Mouse (Mus musculus): ENCODE results near the gene Mtx1.

GRCm38 (mm10) chr3:89163123-89163522, 63.8 kb downstream of the Mtx1 start:
- TF ChIP-seq POLR2A (IDR thresholded peaks at IDR 0.05; ENCODE audit: low read depth, low read length) (no peak), CTCF (IDR thresholded peaks at IDR 0.05; ENCODE audit: extremely low read depth, insufficient read depth, insufficient read length, insufficient replicate concordance) (no peak)

Measured in spleen, adult 2 months (tissue).